Mouse (Mus musculus) MEL (cell line): ENCODE results near the gene Slc22a21. TPM values are rescaled to one million over a fixed set of nuclear protein-coding genes. Genes with fewer than 3 reads are reported as not detected.

ENCODE experiments used
- DNase-seq: peaks from one replicate; pipeline ENCODE4 v3.0.0; 2011; ENCODE audit warnings: low read depth, low spot score
- H3K27ac ChIP-seq: 2 replicates; pipeline ENCODE4 v1.5.1; 2012; ENCODE audit warnings: low read depth, mild to moderate bottlenecking, control low read depth, low read length, moderate library complexity; ENCODE audit not compliant: control insufficient read depth
- H3K27me3 ChIP-seq, 2 experiments: fragments of 150-350 bp in 1 of 2; sonication (generic) in 1 of 2; 2 replicates each; pipeline ENCODE4 v1.6.1; 2012; ENCODE audit warnings: low read length in 2 of 2, mild to moderate bottlenecking in 2 of 2, improper control_type of control experiment in 1 of 2, moderate library complexity in 1 of 2; ENCODE audit not compliant: insufficient read depth in 2 of 2, control insufficient read depth in 1 of 2
- H3K36me3 ChIP-seq, 2 experiments: 2 replicates each; pipeline ENCODE4 v1.6.1; 2012 to 2014; ENCODE audit warnings: low read length in 2 of 2, improper control_type of control experiment in 1 of 2, inconsistent platforms in 1 of 2, mild to moderate bottlenecking in 1 of 2; ENCODE audit not compliant: insufficient read depth in 2 of 2, control insufficient read depth in 1 of 2
- H3K4me1 ChIP-seq, 2 experiments: fragments of 150-350 bp in 1 of 2; sonication (generic) in 1 of 2; 2 replicates each; pipeline ENCODE4 v1.6.1; 2012; ENCODE audit warnings: low read length in 2 of 2, improper control_type of control experiment in 1 of 2, mild to moderate bottlenecking in 1 of 2; ENCODE audit not compliant: insufficient read depth in 2 of 2, control insufficient read depth in 1 of 2
- H3K4me3 ChIP-seq, 2 experiments: fragments of 150-350 bp in 1 of 2; sonication (generic) in 1 of 2; 2 replicates each; pipeline ENCODE4 v1.5.1; 2012; ENCODE audit warnings: low read depth in 2 of 2, low read length in 2 of 2, mild to moderate bottlenecking in 2 of 2, moderate library complexity in 2 of 2, control low read depth in 1 of 2, improper control_type of control experiment in 1 of 2; ENCODE audit not compliant: control insufficient read depth in 1 of 2, insufficient read depth in 1 of 2
- H3K79me2 ChIP-seq: 2 replicates; pipeline ENCODE4 v1.6.1; 2012; ENCODE audit warnings: mild to moderate bottlenecking, low read length, moderate library complexity; ENCODE audit not compliant: control insufficient read depth, poor library complexity, insufficient read depth
- H3K9ac ChIP-seq: 2 replicates; pipeline ENCODE4 v1.6.1; 2012; ENCODE audit warnings: low read depth, mild to moderate bottlenecking, control low read depth, low read length, moderate library complexity; ENCODE audit not compliant: control insufficient read depth, poor library complexity, severe bottlenecking
- H3K9me3 ChIP-seq: fragments of 150-350 bp; sonication (generic); replicated peaks from 2 replicates; pipeline ENCODE4 v1.6.1; 2012; ENCODE audit warnings: mild to moderate bottlenecking, low read length, improper control_type of control experiment, moderate library complexity; ENCODE audit not compliant: insufficient read depth
- BHLHE40 ChIP-seq: IDR thresholded peaks from 2 replicates; pipeline ENCODE4 v1.6.1; 2012; ENCODE audit warnings: low read depth, mild to moderate bottlenecking, inconsistent platforms, low read length, improper control_type of control experiment, borderline replicate concordance
- CHD1 ChIP-seq: IDR thresholded peaks from 2 replicates; pipeline ENCODE4 v1.6.1; 2012; ENCODE audit warnings: low read depth, mild to moderate bottlenecking, inconsistent platforms, low read length, improper control_type of control experiment
- CHD2 ChIP-seq: IDR thresholded peaks from 2 replicates; pipeline ENCODE4 v1.6.1; 2011; ENCODE audit warnings: low read length, improper control_type of control experiment
- CTCF ChIP-seq, 3 experiments: IDR thresholded peaks in 2 of 3; conservative IDR thresholded peaks in 1 of 3; 2 replicates each; pipeline ENCODE4 v1.5.1; 2011 to 2012; ENCODE audit warnings: low read length in 3 of 3, low read depth in 2 of 3, mild to moderate bottlenecking in 2 of 3, improper control_type of control experiment in 1 of 3, inconsistent platforms in 1 of 3, mixed read lengths in 1 of 3, moderate library complexity in 1 of 3; ENCODE audit not compliant: control insufficient read depth in 1 of 3, insufficient read depth in 1 of 3, poor library complexity in 1 of 3, severe bottlenecking in 1 of 3
- E2F4 ChIP-seq: IDR thresholded peaks from 2 replicates; pipeline ENCODE4 v1.6.1; 2011; ENCODE audit warnings: low read depth, low read length, improper control_type of control experiment, borderline replicate concordance
- ELF1 ChIP-seq: IDR thresholded peaks from 2 replicates; pipeline ENCODE4 v1.6.1; 2014; ENCODE audit warnings: low read depth, mild to moderate bottlenecking, inconsistent platforms, low read length, improper control_type of control experiment, moderate library complexity
- EP300 ChIP-seq, 2 experiments: IDR thresholded peaks; 2 replicates each; pipeline ENCODE4 v1.6.1; 2011; ENCODE audit warnings: improper control_type of control experiment in 2 of 2, low read length in 2 of 2, low read depth in 1 of 2, mild to moderate bottlenecking in 1 of 2
- ETS1 ChIP-seq: IDR thresholded peaks from 2 replicates; pipeline ENCODE4 v1.6.1; 2012; ENCODE audit warnings: low read depth, mild to moderate bottlenecking, inconsistent platforms, low read length, improper control_type of control experiment, moderate library complexity
- GABPA ChIP-seq: IDR thresholded peaks from 2 replicates; pipeline ENCODE4 v1.6.1; 2012; ENCODE audit warnings: low read depth, mild to moderate bottlenecking, inconsistent platforms, low read length, improper control_type of control experiment, moderate library complexity
- GATA1 ChIP-seq: IDR thresholded peaks from 2 replicates; pipeline ENCODE4 v1.6.1; 2011; ENCODE audit warnings: low read depth, low read length, improper control_type of control experiment
- HCFC1 ChIP-seq: IDR thresholded peaks from 2 replicates; pipeline ENCODE4 v1.6.1; 2012; ENCODE audit warnings: low read depth, mild to moderate bottlenecking, inconsistent platforms, low read length, improper control_type of control experiment, moderate library complexity
- JUND ChIP-seq: IDR thresholded peaks from 2 replicates; pipeline ENCODE4 v1.6.1; 2011; ENCODE audit warnings: low read depth, mild to moderate bottlenecking, improper control_type of control experiment, low read length
- MAFK ChIP-seq: IDR thresholded peaks from 2 replicates; pipeline ENCODE4 v1.6.1; 2011; ENCODE audit warnings: low read depth, mild to moderate bottlenecking, low read length, improper control_type of control experiment, borderline replicate concordance
- MAZ ChIP-seq: IDR thresholded peaks from 2 replicates; pipeline ENCODE4 v1.6.1; 2012; ENCODE audit warnings: low read depth, mild to moderate bottlenecking, inconsistent platforms, low read length, improper control_type of control experiment
- MEF2A ChIP-seq: IDR thresholded peaks from 2 replicates; pipeline ENCODE4 v1.6.1; 2014; ENCODE audit warnings: low read depth, mild to moderate bottlenecking, inconsistent platforms, low read length, improper control_type of control experiment; ENCODE audit not compliant: poor library complexity, insufficient replicate concordance, severe bottlenecking; ENCODE audit errors: extremely low read depth
- MYB ChIP-seq: IDR thresholded peaks from 2 replicates; pipeline ENCODE4 v1.6.1; 2011; ENCODE audit warnings: mild to moderate bottlenecking, low read depth, low read length, improper control_type of control experiment
- MYC ChIP-seq: IDR thresholded peaks from 2 replicates; pipeline ENCODE4 v1.6.1; 2011; ENCODE audit warnings: low read depth, mild to moderate bottlenecking, low read length, improper control_type of control experiment, moderate library complexity
- NELFE ChIP-seq: IDR thresholded peaks from 2 replicates; pipeline ENCODE4 v1.6.1; 2011; ENCODE audit warnings: low read depth, low read length, improper control_type of control experiment
- NRF1 ChIP-seq: IDR thresholded peaks from 2 replicates; pipeline ENCODE4 v1.6.1; 2014; ENCODE audit warnings: low read depth, mild to moderate bottlenecking, inconsistent platforms, low read length, improper control_type of control experiment, moderate library complexity; ENCODE audit not compliant: poor library complexity, insufficient read depth, severe bottlenecking
- POLR2A ChIP-seq, 2 experiments: IDR thresholded peaks; 2 replicates each; pipeline ENCODE4 v1.6.1; 2011 to 2012; ENCODE audit warnings: low read length in 2 of 2, mild to moderate bottlenecking in 2 of 2, control low read depth in 1 of 2, improper control_type of control experiment in 1 of 2, low read depth in 1 of 2, moderate library complexity in 1 of 2; ENCODE audit not compliant: control insufficient read depth in 1 of 2, insufficient read depth in 1 of 2, poor library complexity in 1 of 2
- POLR2AphosphoS2 ChIP-seq: IDR thresholded peaks from 2 replicates; pipeline ENCODE4 v1.6.1; 2011; ENCODE audit warnings: low read length, improper control_type of control experiment
- POLR2AphosphoS5 ChIP-seq: IDR thresholded peaks from 2 replicates; pipeline ENCODE4 v1.6.1; 2012; ENCODE audit warnings: low read depth, borderline replicate concordance, mild to moderate bottlenecking, inconsistent platforms, low read length, moderate library complexity, mixed read lengths
- SMC3 ChIP-seq: IDR thresholded peaks from 2 replicates; pipeline ENCODE4 v1.6.1; 2011; ENCODE audit warnings: low read depth, low read length, improper control_type of control experiment
- TAL1 ChIP-seq: IDR thresholded peaks from 2 replicates; pipeline ENCODE4 v1.6.1; 2012; ENCODE audit warnings: mild to moderate bottlenecking, inconsistent platforms, low read length, moderate library complexity, mixed read lengths
- USF2 ChIP-seq, 2 experiments: IDR thresholded peaks; 2 replicates each; pipeline ENCODE4 v1.6.1; 2011 to 2012; ENCODE audit warnings: improper control_type of control experiment in 2 of 2, low read length in 2 of 2, borderline replicate concordance in 1 of 2, inconsistent platforms in 1 of 2, low read depth in 1 of 2, mild to moderate bottlenecking in 1 of 2; ENCODE audit not compliant: insufficient read depth in 1 of 2
- ZKSCAN1 ChIP-seq: IDR thresholded peaks from 2 replicates; pipeline ENCODE4 v1.6.1; 2012; ENCODE audit warnings: low read depth, mild to moderate bottlenecking, inconsistent platforms, low read length, improper control_type of control experiment, moderate library complexity
- ZMIZ1 ChIP-seq: IDR thresholded peaks from 2 replicates; pipeline ENCODE4 v1.6.1; 2012; ENCODE audit warnings: low read depth, mild to moderate bottlenecking, inconsistent platforms, low read length, improper control_type of control experiment, moderate library complexity
- polyA plus RNA-seq, 2 experiments: library from polyadenylated mRNA; stranded (reverse) in 1 of 2; unstranded in 1 of 2; fragments of >175 nt in 1 of 2; fragments of >200 nt in 1 of 2; gene quantifications; 2 replicates each; pipeline versions ENCODE4 v1.2.1 to v1.2.4; 2012; ENCODE audit warnings: low replicate concordance in 2 of 2, low read depth in 1 of 2; ENCODE audit not compliant: insufficient read length in 2 of 2, insufficient read depth in 1 of 2, missing spikeins in 1 of 2
- total RNA-seq: library from RNA; depleted of rRNA; stranded (reverse); fragments of 300-350 nt; gene quantifications from 2 replicates; pipeline ENCODE4 v1.2.3, GENCODE M21; 2012

The Slc22a21 gene
- total and polyA plus RNA-seq, 3 experiments: 4.7 to 6.9 TPM; not detected in 1

- no peaks in the 10 kb centered on the region for H3K79me2 ChIP-seq
- no peaks in the 10 kb centered on the region for H3K9me3 ChIP-seq
- TF ChIP-seq EP300 (IDR thresholded peaks at IDR 0.05; ENCODE audit: low read depth in 1 of 2, low read length in 2 of 2): no peak
- TF ChIP-seq HCFC1: no peak
- TF ChIP-seq POLR2AphosphoS2: no peak
- no peak for TF ChIP-seq MEF2A
- TF ChIP-seq CTCF (IDR thresholded peaks at IDR 0.05 in 2 of 3, conservative IDR thresholded peaks at IDR 0.05 in 1 of 3; ENCODE audit: control insufficient read depth in 1 of 3, insufficient read depth in 1 of 3, low read depth in 2 of 3, low read length in 3 of 3, poor library complexity in 1 of 3, severe bottlenecking in 1 of 3): no peak
- no peak for TF ChIP-seq MAFK
- TF ChIP-seq GABPA: no peak
- TF ChIP-seq ZMIZ1: no peak
- no peak for TF ChIP-seq CHD2
- TF ChIP-seq NELFE: no peak
- TF ChIP-seq BHLHE40: no peak
- TF ChIP-seq CHD1: no peak
- no peak for TF ChIP-seq MAZ
- DNase-seq: no peak
- no peak overlapping the region for H3K27ac ChIP-seq
- H3K9ac ChIP-seq: no peak overlapping the region
- no peak overlapping the region for H3K4me3 ChIP-seq
- H3K27me3 ChIP-seq: peaks cover 4 to 15% of the 10 kb centered on the region in 2 experiments; a peak in 3 of 4 replicates
- H3K4me1 ChIP-seq: no peaks in the 10 kb centered on the region
- no peaks in the 10 kb centered on the region for H3K36me3 ChIP-seq
These were observed 75.6 kb downstream of the Slc22a21 start for GRCm38 (mm10) chr11:53904534-53904925.

DNA sequence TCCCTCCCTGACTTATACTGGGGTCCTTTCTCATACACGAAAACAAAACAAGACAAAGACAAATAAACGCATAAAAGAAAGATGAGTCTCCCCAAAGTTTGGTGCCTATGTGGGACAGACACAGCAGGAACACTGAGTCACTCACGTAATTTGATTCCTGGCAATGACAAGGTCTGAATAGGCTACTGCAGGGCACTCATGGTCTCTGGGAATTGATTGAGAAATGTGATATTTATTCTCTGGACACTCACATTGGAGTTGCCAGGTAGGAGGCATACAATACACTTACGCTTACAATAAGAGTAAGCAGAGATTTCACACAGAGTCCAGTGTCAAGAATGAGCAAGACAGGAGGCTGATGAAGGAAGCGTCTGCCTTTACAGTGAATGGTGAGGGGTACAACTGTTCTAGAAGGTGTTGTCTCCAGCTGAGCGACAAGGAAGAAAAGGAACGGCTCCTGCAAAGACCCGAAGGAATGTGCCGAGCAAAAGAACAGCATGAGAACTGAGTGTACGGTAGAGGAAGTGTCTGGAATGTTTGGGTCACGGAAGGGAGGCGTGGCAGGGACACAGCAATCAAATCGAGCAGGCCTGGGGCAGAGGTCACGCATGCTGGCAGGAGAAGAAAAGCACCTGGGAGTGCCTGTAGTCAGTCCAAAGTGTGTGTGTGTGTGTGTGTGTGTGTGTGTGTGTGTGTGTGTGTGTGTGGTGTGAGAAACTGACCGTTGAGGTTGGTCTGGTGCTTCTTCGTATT is 76.2 kb downstream of the Slc22a21 start:
- Histone ChIP-seq H3K4me1 (no peaks in the 10 kb centered on the region), H3K27ac (no peak overlapping the region), H3K4me3 (no peak overlapping the region), H3K79me2 (no peaks in the 10 kb centered on the region), H3K36me3 (no peaks in the 10 kb centered on the region), H3K27me3 (peaks cover 4 to 11% of the 10 kb centered on the region in 2 experiments; a peak in 3 of 4 replicates), H3K9me3 (no peaks in the 10 kb centered on the region), H3K9ac (no peak overlapping the region)
- no peak for TF ChIP-seq SMC3
- TF ChIP-seq POLR2AphosphoS2: no peak
- TF ChIP-seq TAL1: no peak
- TF ChIP-seq MEF2A: no peak
- no peak for TF ChIP-seq E2F4
- TF ChIP-seq ELF1: no peak
- no peak for TF ChIP-seq USF2 (IDR thresholded peaks at IDR 0.05; ENCODE audit: borderline replicate concordance in 1 of 2, insufficient read depth in 1 of 2, low read depth in 1 of 2, low read length in 2 of 2)
- no peak for TF ChIP-seq MYC
- no peak for TF ChIP-seq ETS1
- no peak for TF ChIP-seq NRF1
- no peak for TF ChIP-seq ZKSCAN1
- no peak for TF ChIP-seq GATA1
- TF ChIP-seq JUND: no peak
- no peak for TF ChIP-seq CTCF (IDR thresholded peaks at IDR 0.05 in 2 of 3, conservative IDR thresholded peaks at IDR 0.05 in 1 of 3; ENCODE audit: control insufficient read depth in 1 of 3, insufficient read depth in 1 of 3, low read depth in 2 of 3, low read length in 3 of 3, poor library complexity in 1 of 3, severe bottlenecking in 1 of 3)
- TF ChIP-seq POLR2AphosphoS5: no peak
- no peak for TF ChIP-seq POLR2A (IDR thresholded peaks at IDR 0.05; ENCODE audit: control insufficient read depth in 1 of 2, insufficient read depth in 1 of 2, low read depth in 1 of 2, low read length in 2 of 2, poor library complexity in 1 of 2)
- TF ChIP-seq MYB: no peak
- DNase-seq: no peak
